Mouse (Mus musculus) MEL (cell line): Measurements from ENCODE around the gene N4bp2l1.
"Not testable (repeated sequence)": the region's sequence is repeated elsewhere in the genome, so short reads cannot be mapped to it uniquely, and the experiment has no call there.

Source experiments
- EP300 ChIP-seq, 2 experiments: IDR thresholded peaks; 2 replicates each; pipeline ENCODE4 v1.6.1; 2011; ENCODE audit warnings: improper control_type of control experiment in 2 of 2, low read length in 2 of 2, low read depth in 1 of 2, mild to moderate bottlenecking in 1 of 2
- GATA1 ChIP-seq: IDR thresholded peaks from 2 replicates; pipeline ENCODE4 v1.6.1; 2011; ENCODE audit warnings: low read depth, low read length, improper control_type of control experiment
- NRF1 ChIP-seq: IDR thresholded peaks from 2 replicates; pipeline ENCODE4 v1.6.1; 2014; ENCODE audit warnings: low read depth, mild to moderate bottlenecking, inconsistent platforms, low read length, improper control_type of control experiment, moderate library complexity; ENCODE audit not compliant: poor library complexity, insufficient read depth, severe bottlenecking

- TF ChIP-seq NRF1; EP300 (IDR thresholded peaks at IDR 0.05; ENCODE audit: low read depth in 1 of 2, low read length in 2 of 2); GATA1: not testable (repeated sequence)
These were observed 46.4 kb upstream of the N4bp2l1 start for GRCm38 (mm10) chr5:150643390-150643789.
